Mouse (Mus musculus): ENCODE measurements at regions not wholly inside any gene's neighbourhood (a gene's known extent, or its start where the extent isn't known, plus 50 kb on each side); places are given as distances from the start of the nearest gene placed in this dataset.

DNA sequence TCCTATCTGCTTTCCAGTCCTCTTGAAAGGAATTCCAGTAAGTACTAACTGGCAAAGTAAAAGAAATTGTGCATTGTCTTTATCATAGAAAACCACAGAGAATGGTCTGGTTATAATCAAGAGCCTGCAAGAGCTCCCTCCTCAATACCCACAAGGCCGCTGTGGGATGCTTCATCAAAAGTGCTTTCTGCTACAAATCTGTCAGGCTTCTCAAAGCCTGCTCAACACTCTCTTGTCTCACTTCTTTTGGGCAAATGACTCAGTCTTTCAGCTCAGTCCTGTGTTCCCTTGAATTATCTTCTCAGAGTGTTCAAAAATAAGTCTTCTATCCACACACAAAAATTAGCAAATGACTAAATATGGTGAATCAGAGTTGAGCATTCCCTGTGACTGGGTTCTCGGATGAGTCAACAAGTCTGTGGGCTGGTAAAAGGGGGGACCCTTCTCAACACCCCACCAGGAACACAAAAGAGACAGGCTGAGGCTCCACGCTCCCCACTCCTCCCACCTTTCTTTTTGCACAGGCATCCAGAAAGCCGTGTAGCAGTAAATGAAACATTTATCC is 81.8 kb downstream of the Hlx start:
- TF ChIP-seq MYOG (IDR thresholded peaks at IDR 0.05; ENCODE audit: control insufficient read depth in 1 of 3, insufficient read depth in 1 of 3, insufficient read length in 2 of 3, low read depth in 2 of 3): no peak
- TF ChIP-seq TCF3 (IDR thresholded peaks at IDR 0.05; ENCODE audit: insufficient read length, low read depth): no peak
- no peak for TF ChIP-seq USF1 (IDR thresholded peaks at IDR 0.05; ENCODE audit: low read depth)
- no peak for TF ChIP-seq POLR2AphosphoS2 (IDR thresholded peaks at IDR 0.05; ENCODE audit: insufficient read length, low read depth)
- no peak for TF ChIP-seq CEBPB (IDR thresholded peaks at IDR 0.05; ENCODE audit: insufficient read depth, poor library complexity, severe bottlenecking)
- no peak for TF ChIP-seq E2F4 (IDR thresholded peaks at IDR 0.05; ENCODE audit: insufficient read depth)
- no peak for TF ChIP-seq POLR2A (IDR thresholded peaks at IDR 0.05; ENCODE audit: insufficient read length, low read depth)
- TF ChIP-seq MAX (IDR thresholded peaks at IDR 0.05; ENCODE audit: low read depth): no peak
- no peak for TF ChIP-seq TCF12 (IDR thresholded peaks at IDR 0.05; ENCODE audit: insufficient read depth, poor library complexity, severe bottlenecking)
